Mouse (Mus musculus): Measurements from ENCODE around the gene Gm14597. TPM values are rescaled to one million over a fixed set of nuclear protein-coding genes. Genes with fewer than 3 reads are reported as not detected.
"Not testable (repeated sequence)": the region's sequence is repeated elsewhere in the genome, so short reads cannot be mapped to it uniquely, and the experiment has no call there.

Gm14597 gene
- polyA plus RNA-seq, 1 experiment from 2014 or later, result not detected

- not testable (repeated sequence) for H3K4me1 ChIP-seq; H3K27me3 ChIP-seq; H3K27ac ChIP-seq (replicated peaks); H3K4me3 ChIP-seq; H3K9ac ChIP-seq (replicated peaks); H3K4me2 ChIP-seq (replicated peaks); H3K9me3 ChIP-seq; ATAC-seq (ENCODE audit: low FRiP score, low read depth); H3K36me3 ChIP-seq
- WGBS, result 50% methylated on average over 2 of the region's 2 CpGs
These were observed 8.8 kb downstream of the Gm14597 start for GRCm38 (mm10) chrX:53599993-53600392.

- not testable (repeated sequence) for H3K4me3 ChIP-seq; H3K4me1 ChIP-seq; H3K36me3 ChIP-seq; H3K27me3 ChIP-seq; H3K9ac ChIP-seq (replicated peaks); H3K27ac ChIP-seq (replicated peaks); H3K9me3 ChIP-seq; ATAC-seq (ENCODE audit: low FRiP score, low read depth); H3K4me2 ChIP-seq (replicated peaks)
- WGBS, result 70% methylated on average over 4 of the region's 4 CpGs
These were observed 25.4 kb downstream of the Gm14597 start for GRCm38 (mm10) chrX:53583404-53583803.

GRCm38 (mm10) chrX:53581407-53581806 lies 27.4 kb downstream of the Gm14597 start:
- not testable (repeated sequence) for H3K9me3 ChIP-seq; H3K27ac ChIP-seq (replicated peaks); H3K9ac ChIP-seq (replicated peaks); H3K4me3 ChIP-seq; H3K4me1 ChIP-seq; ATAC-seq (ENCODE audit: low FRiP score, low read depth); H3K36me3 ChIP-seq; H3K27me3 ChIP-seq; H3K4me2 ChIP-seq (replicated peaks)
- WGBS, result 100% methylated on average over 2 of the region's 4 CpGs

- Histone ChIP-seq H3K9ac (replicated peaks) (no peak overlapping the region), H3K27ac (replicated peaks) (no peak overlapping the region), H3K4me1 (no peaks in the 10 kb centered on the region), H3K27me3 (no peaks in the 10 kb centered on the region), H3K36me3 (no peaks in the 10 kb centered on the region), H3K4me2 (replicated peaks) (no peak overlapping the region), H3K9me3 (no peaks in the 10 kb centered on the region), H3K4me3 (no peak overlapping the region)
- no peak for ATAC-seq (ENCODE audit: low FRiP score, low read depth)
- 70% methylated on average over 1 of the region's 1 CpGs for WGBS
These were observed 29.5 kb downstream of the Gm14597 start for GRCm38 (mm10) chrX:53579311-53579710.

Other genes starting within 250 kb of the Gm14597 start
- 53.4 and 57.3 TPM in 2 replicates for gene Mospd1, start 238.5 kb downstream of the Gm14597 start, polyA plus RNA-seq (2016; fragmentation: Nextera tagmentation; extraction: Ambion mirVana)
- not detected in 2 replicates for gene Etd, start 174.1 kb downstream of the Gm14597 start, polyA plus RNA-seq (2016; fragmentation: Nextera tagmentation; extraction: Ambion mirVana)
- 78.1 and 88.7 TPM in 2 replicates for gene Rtl8c, start 947 bp downstream of the Gm14597 start, polyA plus RNA-seq (2016; fragmentation: Nextera tagmentation; extraction: Ambion mirVana)
- gene Rtl8a, start 34.7 kb upstream of the Gm14597 start, polyA plus RNA-seq (2016; fragmentation: Nextera tagmentation; extraction: Ambion mirVana), result 109 and 113 TPM in 2 replicates
- gene Rtl8b, start 61.4 kb upstream of the Gm14597 start, polyA plus RNA-seq (2016; fragmentation: Nextera tagmentation; extraction: Ambion mirVana), result 95.3 and 98.2 TPM in 2 replicates
- gene 4930502E18Rik, start 115.8 kb upstream of the Gm14597 start, polyA plus RNA-seq (2016; fragmentation: Nextera tagmentation; extraction: Ambion mirVana), result 0.13 and 0.21 TPM in 2 replicates
- gene 1700013H16Rik, start 148.9 kb upstream of the Gm14597 start, polyA plus RNA-seq (2016; fragmentation: Nextera tagmentation; extraction: Ambion mirVana), result not detected in 2 replicates
- not detected in 2 replicates for gene Zfp36l3, start 167.4 kb upstream of the Gm14597 start, polyA plus RNA-seq (2016; fragmentation: Nextera tagmentation; extraction: Ambion mirVana)
- 2.4 and 3.3 TPM in 2 replicates for gene Xlr, start 188.7 kb upstream of the Gm14597 start, polyA plus RNA-seq (2016; fragmentation: Nextera tagmentation; extraction: Ambion mirVana)

Data from midbrain, embryonic 12.5 days (tissue).